Comparison of ENCODE assay signal across 20 mouse cellular contexts in genomic region chr10:107949945-107950344, GRCm38 (mm10). TPM values are rescaled to one million over a fixed set of nuclear protein-coding genes. Genes with fewer than 3 reads are reported as not detected.
DNase-seq lines count a peak whose midpoint lies in the region; ATAC-seq and TF ChIP-seq lines count a peak whose summit lies in the region.
"Had no signal": no experiment of that assay in that cellular context is flagged by ENCODE, and none has a peak within 500 bp of the region (broad histone marks: within the 10 kb centered on the region; RNA-seq: fewer than 3 reads in every experiment).

No protein-coding gene starts in this region.

- DNase-seq in frontal cortex, postnatal 10 days (ENCODE audit: low spot score in 2 of 2): no peak
- peak; percentile 7 for DNase-seq in liver, adult 2 months (ENCODE audit: extremely low read depth, low read depth, low spot score)
- DNase-seq in liver, embryonic 11.5 days (ENCODE audit: low spot score): no peak
- peak; percentile 45 for DNase-seq in MEL-GATA-1-ER (ENCODE audit: extremely low read depth, low read depth)
- no peak for DNase-seq in cerebellum, postnatal 4 days (ENCODE audit: low spot score in 2 of 2)
- no peak for DNase-seq in thymus, adult 18-20 months
- DNase-seq: cerebellum, adult 2 months; embryo, embryonic 11 days; gastrocnemius, adult 2 months; heart, adult 18-20 months; heart, postnatal 10 days; kidney, postnatal 14 days; left cerebral cortex, postnatal 4 days; lung, adult 18-20 months; thymus, adult 2 months had no signal

- ATAC-seq in frontal cortex, adult (ENCODE audit: low TSS enrichment): peak; percentile 83
- ATAC-seq in liver, embryonic 11.5 days (replicated peaks; ENCODE audit: low FRiP score): no peak
- ATAC-seq in intestine, postnatal 0 days: no peak
- ATAC-seq: forebrain, embryonic 14.5 days had no signal

- no peaks in the 10 kb centered on the region for H3K27me3 ChIP-seq in liver, adult 2 months (ENCODE audit: control insufficient read depth, insufficient read depth, low read length)
- H3K27me3 ChIP-seq in liver, embryonic 11.5 days (replicated peaks; ENCODE audit: control insufficient read depth, insufficient read depth, low read length): no peaks in the 10 kb centered on the region
- H3K27me3 ChIP-seq in intestine, postnatal 0 days (replicated peaks; ENCODE audit: control insufficient read depth, insufficient read depth, low read length): no peaks in the 10 kb centered on the region
- H3K27me3 ChIP-seq: neural tube, embryonic 12.5 days had no signal

- no peak overlapping the region for H3K9ac ChIP-seq in liver, adult 2 months (ENCODE audit: low read depth, low read length)
- H3K9ac ChIP-seq in liver, embryonic 11.5 days (ENCODE audit: low read depth, low read length): no peak overlapping the region
- no peak overlapping the region for H3K9ac ChIP-seq in intestine, postnatal 0 days (ENCODE audit: low read depth, low read length)
- H3K9ac ChIP-seq: neural tube, embryonic 12.5 days had no signal

- H3K9me3 ChIP-seq in liver, embryonic 11.5 days (ENCODE audit: control insufficient read depth, low read length): no peaks in the 10 kb centered on the region
- H3K9me3 ChIP-seq in intestine, postnatal 0 days (ENCODE audit: control insufficient read depth): no peaks in the 10 kb centered on the region
- H3K9me3 ChIP-seq: G1E; neural tube, embryonic 12.5 days had no signal

- no peak overlapping the region for H3K4me2 ChIP-seq in liver, embryonic 11.5 days
- H3K4me2 ChIP-seq in intestine, postnatal 0 days (replicated peaks; ENCODE audit: low read depth): no peak overlapping the region
- H3K4me2 ChIP-seq: neural tube, embryonic 12.5 days had no signal

- no peak overlapping the region for H3K4me3 ChIP-seq in liver, adult 2 months (ENCODE audit: insufficient read depth, low read depth, low read length)
- H3K4me3 ChIP-seq in liver, embryonic 11.5 days (ENCODE audit: low read depth, low read length): no peak overlapping the region
- H3K4me3 ChIP-seq in intestine, postnatal 0 days (ENCODE audit: low read depth, low read length): no peak overlapping the region
- H3K4me3 ChIP-seq: gastrocnemius, adult 2 months; neural tube, embryonic 12.5 days had no signal

- H3K79me2 ChIP-seq in liver, adult 2 months (ENCODE audit: control insufficient read depth, insufficient read depth, low read length): no peaks in the 10 kb centered on the region

- H3K36me3 ChIP-seq in liver, adult 2 months (ENCODE audit: control insufficient read depth, insufficient read depth, low read length): no peaks in the 10 kb centered on the region
- no peaks in the 10 kb centered on the region for H3K36me3 ChIP-seq in liver, embryonic 11.5 days (ENCODE audit: control insufficient read depth, insufficient read depth, low read length)
- H3K36me3 ChIP-seq in intestine, postnatal 0 days (ENCODE audit: control insufficient read depth, insufficient read depth): no peaks in the 10 kb centered on the region
- H3K36me3 ChIP-seq: G1E; neural tube, embryonic 12.5 days had no signal

- 94% methylated on average over 5 of the region's 5 CpGs for WGBS in liver, adult 2 months
- WGBS in liver, embryonic 11.5 days: 88% methylated on average over 5 of the region's 5 CpGs
- 91% methylated on average over 5 of the region's 5 CpGs for WGBS in intestine, postnatal 0 days

- no peak overlapping the region for H3K27ac ChIP-seq in liver, adult 2 months (replicated peaks; ENCODE audit: insufficient read depth, low read depth, low read length)
- no peak overlapping the region for H3K27ac ChIP-seq in liver, embryonic 11.5 days (ENCODE audit: low read depth, low read length)
- H3K27ac ChIP-seq in intestine, postnatal 0 days (ENCODE audit: low read depth, low read length): no peak overlapping the region
- H3K27ac ChIP-seq: gastrocnemius, adult 2 months; neural tube, embryonic 12.5 days had no signal

- TF ChIP-seq POLR2A in liver, adult 2 months (IDR thresholded peaks at IDR 0.05; ENCODE audit: extremely low read depth, insufficient read depth, low read length): no peak

- H3K4me1 ChIP-seq in liver, adult 2 months (ENCODE audit: control insufficient read depth, insufficient read depth, low read length): no peaks in the 10 kb centered on the region
- H3K4me1 ChIP-seq in liver, embryonic 11.5 days (replicated peaks; ENCODE audit: control insufficient read depth, insufficient read depth, low read length): no peaks in the 10 kb centered on the region
- H3K4me1 ChIP-seq in intestine, postnatal 0 days (replicated peaks; ENCODE audit: control insufficient read depth, insufficient read depth, low read length): no peaks in the 10 kb centered on the region
- H3K4me1 ChIP-seq: neural tube, embryonic 12.5 days had no signal

- no peak for TF ChIP-seq CTCF in liver, adult 2 months (IDR thresholded peaks at IDR 0.05; ENCODE audit: low read depth, low read length)
- peak; percentile 74 for TF ChIP-seq CTCF in intestine, postnatal 0 days (IDR thresholded peaks at IDR 0.05; ENCODE audit: low read depth)

RNA-seq across cellular contexts. Expression of gene Otogl, which starts 38.0 kb away (rescaled TPM):
- total RNA-seq in liver, adult 2 months (2014; rRNA removed): not detected in 2 replicates
- not detected in 2 replicates for polyA plus RNA-seq in liver, adult 2 months (2012; rRNA removed)
- 0.12 and 0.14 TPM in 2 replicates for polyA plus RNA-seq in liver, embryonic 11.5 days (2014; fragmentation: Nextera tagmentation; extraction: Ambion mirVana)
- 0.04 TPM in 1 of 2 replicates, not detected in the other for polyA plus RNA-seq in intestine, postnatal 0 days (2015; fragmentation: Nextera tagmentation; extraction: Ambion mirVana)
- polyA plus RNA-seq: G1E had no signal

Comparison
In these comparisons a context has a peak if more than half of its experiments do, and no peak if none do; other contexts are left out.
1. DNase-seq: peak in liver, adult 2 months (single experiment) and MEL-GATA-1-ER (single experiment); none in frontal cortex, postnatal 10 days (0 of 2), liver, embryonic 11.5 days (single experiment), cerebellum, postnatal 4 days (0 of 2) and thymus, adult 18-20 months (0 of 2).